Mouse (Mus musculus) heart, postnatal 4 days (tissue): ENCODE measurements around the gene CK137956. TPM values are rescaled to one million over a fixed set of nuclear protein-coding genes. Genes with fewer than 3 reads are reported as not detected.

Experiments used
- DNase-seq: peaks from one replicate; pipeline ENCODE4 v3.0.0; 2021
- total RNA-seq, 2 experiments: library from RNA; stranded (reverse); gene quantifications; 2 replicates each; pipeline ENCODE4 v1.2.3; 2021

CK137956 gene
- total RNA-seq, 2 experiments from 2014 or later, result not detected

GRCm38 (mm10) chr4:127907151-127907550 is 63.6 kb downstream of the CK137956 start:
- DNase-seq, result no peak

- no peak for DNase-seq
Observed at GRCm38 (mm10) chr4:127903954-127904353, 66.8 kb downstream of the CK137956 start.

GRCm38 (mm10) chr4:127900893-127901456 is 69.8 kb downstream of the CK137956 start:
- DNase-seq, result no peak

GRCm38 (mm10) chr4:127889071-127889470 is 81.7 kb downstream of the CK137956 start:
- no peak for DNase-seq

- DNase-seq, result no peak
Observed at GRCm38 (mm10) chr4:127878966-127879365, 91.8 kb downstream of the CK137956 start.

Other genes starting within 250 kb of the CK137956 start
- under 1 TPM; 0.14 to 0.16 TPM for gene Csmd2, start 16.9 kb upstream of the CK137956 start, total RNA-seq